Mouse (Mus musculus) brown adipose tissue, adult 24 weeks (tissue): ENCODE data around the gene Cstf3. TPM values are rescaled to one million over a fixed set of nuclear protein-coding genes. Genes with fewer than 3 reads are reported as not detected.
"Not testable (repeated sequence)": the region's sequence is repeated elsewhere in the genome, so short reads cannot be mapped to it uniquely, and the experiment has no call there.

Experiments
- H3K27ac ChIP-seq: fragments of 200-500 bp; replicated peaks from 2 replicates; pipeline ENCODE4 v1.5.1; 2012; ENCODE audit warnings: low read depth, mild to moderate bottlenecking, low read length
- H3K4me1 ChIP-seq: fragments of 200-500 bp; 2 replicates; pipeline ENCODE4 v1.6.1; 2012; ENCODE audit warnings: low read length, mixed read lengths; ENCODE audit not compliant: control insufficient read depth, insufficient read depth, insufficient read length
- H3K4me3 ChIP-seq: fragments of 200-500 bp; 2 replicates; pipeline ENCODE4 v1.5.1; 2012; ENCODE audit warnings: low read depth, mild to moderate bottlenecking, low read length, moderate library complexity; ENCODE audit not compliant: insufficient read depth
- polyA plus RNA-seq: library from polyadenylated mRNA; stranded (reverse); fragments of >200 nt; gene quantifications from 2 replicates; pipeline ENCODE4 v1.2.4, GENCODE M21; 2012; ENCODE audit not compliant: missing spikeins, insufficient read depth, insufficient read length

Gene Cstf3
- polyA plus RNA-seq, result 16.0 and 18.7 TPM in 2 replicates

- Histone ChIP-seq H3K4me1 (peaks cover 2% of the 10 kb centered on the region), H3K4me3 (peak within 1 kb of the TSS; percentile 81), H3K27ac (peak within 1 kb of the TSS; percentile 79)
Observed at GRCm38 (mm10) chr2:104590068-104590828, at the start of gene Cstf3. TSS of gene Cstf3 (plus strand) at chr2:104590523.

- not testable (repeated sequence) for H3K4me1 ChIP-seq
Observed at GRCm38 (mm10) chr2:104556711-104557110, 33.6 kb upstream of the Cstf3 start.

GRCm38 (mm10) chr2:104557722-104558121 lies 32.6 kb upstream of the Cstf3 start:
- Histone ChIP-seq H3K4me1 (no peaks in the 10 kb centered on the region), H3K27ac (no peak overlapping the region), H3K4me3 (no peak overlapping the region)

More at GRCm38 (mm10) chr2:104556711-104557110, 33.6 kb upstream of the Cstf3 start:
- H3K27ac ChIP-seq, H3K4me3 ChIP-seq: not testable (repeated sequence)

GRCm38 (mm10) chr2:104558326-104558725 lies 32.0 kb upstream of the Cstf3 start:
- H3K4me1 ChIP-seq, result no peaks in the 10 kb centered on the region
- no peak overlapping the region for H3K4me3 ChIP-seq
- H3K27ac ChIP-seq, result no peak overlapping the region

- H3K4me1 ChIP-seq, result no peaks in the 10 kb centered on the region
Observed at GRCm38 (mm10) chr2:104558938-104559337, 31.4 kb upstream of the Cstf3 start.

GRCm38 (mm10) chr2:104559591-104560380 lies 30.5 kb upstream of the Cstf3 start:
- Histone ChIP-seq H3K4me1 (no peaks in the 10 kb centered on the region), H3K27ac (no peak overlapping the region), H3K4me3 (no peak overlapping the region)

More at GRCm38 (mm10) chr2:104558938-104559337, 31.4 kb upstream of the Cstf3 start:
- Histone ChIP-seq H3K4me3 (no peak overlapping the region), H3K27ac (no peak overlapping the region)

- Histone ChIP-seq H3K4me1 (no peaks in the 10 kb centered on the region), H3K27ac (no peak overlapping the region), H3K4me3 (no peak overlapping the region)
Observed at GRCm38 (mm10) chr2:104561386-104561785, 28.9 kb upstream of the Cstf3 start.

GRCm38 (mm10) chr2:104561986-104562532 lies 28.3 kb upstream of the Cstf3 start:
- Histone ChIP-seq H3K27ac (no peak overlapping the region), H3K4me1 (no peaks in the 10 kb centered on the region), H3K4me3 (no peak overlapping the region)

- Histone ChIP-seq H3K4me3 (no peak overlapping the region), H3K27ac (no peak overlapping the region)
Observed at GRCm38 (mm10) chr2:104572066-104572465, 18.3 kb upstream of the Cstf3 start.

GRCm38 (mm10) chr2:104576216-104576615 lies 14.1 kb upstream of the Cstf3 start:
- H3K27ac ChIP-seq, result no peak overlapping the region
- H3K4me3 ChIP-seq, result no peak overlapping the region
- H3K4me1 ChIP-seq, result no peaks in the 10 kb centered on the region

More at GRCm38 (mm10) chr2:104572066-104572465, 18.3 kb upstream of the Cstf3 start:
- H3K4me1 ChIP-seq, result no peaks in the 10 kb centered on the region

GRCm38 (mm10) chr2:104578021-104578420 lies 12.3 kb upstream of the Cstf3 start:
- no peak overlapping the region for H3K4me3 ChIP-seq
- no peak overlapping the region for H3K27ac ChIP-seq
- H3K4me1 ChIP-seq, result no peaks in the 10 kb centered on the region

- H3K27ac ChIP-seq, result no peak overlapping the region
- H3K4me3 ChIP-seq, result no peak overlapping the region
- H3K4me1 ChIP-seq, result no peaks in the 10 kb centered on the region
Observed at GRCm38 (mm10) chr2:104578836-104579604, 11.3 kb upstream of the Cstf3 start.

- no peak overlapping the region for H3K4me3 ChIP-seq
- no peaks in the 10 kb centered on the region for H3K4me1 ChIP-seq
- no peak overlapping the region for H3K27ac ChIP-seq
Observed at GRCm38 (mm10) chr2:104579784-104580446, 10.4 kb upstream of the Cstf3 start.

- Histone ChIP-seq H3K27ac (no peak overlapping the region), H3K4me1 (no peaks in the 10 kb centered on the region), H3K4me3 (no peak overlapping the region)
Observed at GRCm38 (mm10) chr2:104581281-104581879, 8.9 kb upstream of the Cstf3 start.
